Mouse (Mus musculus) heart, adult 2 months (tissue): ENCODE measurements at regions not wholly inside any gene's neighbourhood (a gene's known extent, or its start where the extent isn't known, plus 50 kb on each side); places are given as distances from the start of the nearest gene placed in this dataset.

ENCODE experiments used
- DNase-seq, 2 experiments: peaks; one replicate each; pipeline ENCODE4 v3.0.0; 2021
- H3K27ac ChIP-seq: fragments of 200-600 bp; 2 replicates; pipeline ENCODE4 v1.8.1; 2022
- H3K27me3 ChIP-seq: fragments of 200-500 bp; 2 replicates; pipeline ENCODE4 v1.6.1; 2012; ENCODE audit warnings: mild to moderate bottlenecking, low read length, inconsistent platforms, mixed read lengths; ENCODE audit not compliant: control insufficient read depth, insufficient read depth
- H3K36me3 ChIP-seq: fragments of 200-500 bp; 2 replicates; pipeline ENCODE4 v1.6.1; 2012; ENCODE audit warnings: low read length, inconsistent platforms; ENCODE audit not compliant: control insufficient read depth, insufficient read depth
- H3K4me1 ChIP-seq: fragments of 200-500 bp; 2 replicates; pipeline ENCODE4 v1.6.1; 2011; ENCODE audit warnings: low read length; ENCODE audit not compliant: control insufficient read depth, insufficient read depth
- H3K4me3 ChIP-seq: fragments of 200-600 bp; 2 replicates; pipeline ENCODE4 v1.8.1; 2022
- H3K79me2 ChIP-seq: fragments of 200-500 bp; replicated peaks from 2 replicates; pipeline ENCODE4 v1.6.1; 2012; ENCODE audit warnings: mild to moderate bottlenecking, inconsistent platforms, low read length, moderate library complexity, mixed read lengths; ENCODE audit not compliant: control insufficient read depth, insufficient read depth
- H3K9ac ChIP-seq: fragments of 200-500 bp; 2 replicates; pipeline ENCODE4 v1.6.1; 2012; ENCODE audit warnings: low read depth, mild to moderate bottlenecking, control low read depth, inconsistent platforms, low read length, mixed read lengths
- CTCF ChIP-seq: fragments of 200-600 bp; IDR thresholded peaks from 2 replicates; pipeline ENCODE4 v1.8.1; 2022; ENCODE audit warnings: antibody characterized with exemption, mild to moderate bottlenecking, moderate library complexity
- EP300 ChIP-seq: fragments of 200-500 bp; IDR thresholded peaks from 2 replicates; pipeline ENCODE4 v1.6.1; 2011; ENCODE audit warnings: low read depth, low read length, control low read depth; ENCODE audit not compliant: insufficient read depth
- POLR2A ChIP-seq: fragments of 200-500 bp; IDR thresholded peaks from 2 replicates; pipeline ENCODE4 v1.6.1; 2011; ENCODE audit warnings: mild to moderate bottlenecking, low read depth, low read length, control low read depth; ENCODE audit not compliant: insufficient read depth
- WGBS: fragments of 180-500 bp; shearing (Covaris S2); methylation state at CpG from one replicate; pipeline ENCODE4 v1.1.7; 2018; 5-methylcytosine and 5-hydroxymethylcytosine counted together
- intact Hi-C: fragments of 180-260 bp; cut with DNase I; formaldehyde crosslinking; loops from one replicate; pipeline ENCODE4 v1.15.1; 2025

DNA sequence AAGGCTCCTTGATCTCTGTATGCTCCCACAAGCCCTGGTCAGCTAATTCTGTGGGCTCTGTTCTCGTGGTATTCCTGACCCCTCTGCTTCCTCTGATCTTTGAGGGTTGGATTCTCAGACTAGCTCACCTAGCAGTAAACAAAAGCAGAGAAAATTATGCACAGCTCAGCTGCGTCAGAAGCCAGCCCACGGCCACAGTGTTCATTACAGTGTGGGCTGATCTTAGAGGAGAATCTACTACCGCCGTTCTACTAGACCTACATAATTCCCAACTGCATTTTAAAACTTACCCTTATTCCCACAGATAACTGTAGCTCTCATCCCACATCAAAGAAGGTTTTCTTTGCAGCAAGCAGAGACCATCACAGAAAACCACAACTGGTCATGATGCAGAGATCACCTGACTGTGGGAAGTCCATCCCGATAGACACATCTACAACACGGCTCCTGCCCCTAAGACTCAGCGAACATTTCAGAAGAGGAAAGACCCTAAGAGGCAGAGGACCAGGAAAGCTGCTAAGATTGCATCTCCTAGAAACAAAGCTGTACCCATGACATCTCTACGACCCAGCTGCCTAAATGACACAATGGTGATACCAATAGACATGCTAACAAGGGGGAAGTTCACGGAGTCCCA lies 49.8 kb upstream of the Ralgps2 start:
- TF ChIP-seq CTCF (no peak), EP300 (no peak), POLR2A (no peak)
- WGBS = 90% methylated on average over 10 of the region's 10 CpGs
- H3K27ac ChIP-seq = no peak overlapping the region
- peaks cover 6% of the 10 kb centered on the region for H3K4me1 ChIP-seq
- intact Hi-C loops = no loop called here
- no peak overlapping the region for H3K4me3 ChIP-seq
- H3K9ac ChIP-seq = no peak overlapping the region
- DNase-seq = no peak
- H3K79me2 ChIP-seq = no peaks in the 10 kb centered on the region
- H3K27me3 ChIP-seq = no peaks in the 10 kb centered on the region
- no peaks in the 10 kb centered on the region for H3K36me3 ChIP-seq
